Mouse (Mus musculus) brain, embryonic 14.5 days (tissue): ENCODE results near the gene Zfp292.

Experiments used
- CTCF ChIP-seq: fragments of 200-500 bp; IDR thresholded peaks from 2 replicates; pipeline ENCODE4 v1.5.1; 2012; ENCODE audit warnings: inconsistent platforms, mild to moderate bottlenecking, moderate library complexity, borderline replicate concordance; ENCODE audit not compliant: insufficient read depth, insufficient read length; ENCODE audit errors: extremely low read depth
- POLR2A ChIP-seq: fragments of 200-500 bp; IDR thresholded peaks from 2 replicates; pipeline ENCODE4 v1.6.1; 2012; ENCODE audit warnings: mild to moderate bottlenecking, inconsistent platforms, borderline replicate concordance; ENCODE audit not compliant: poor library complexity, insufficient read depth, insufficient read length, severe bottlenecking; ENCODE audit errors: extremely low read depth

GRCm38 (mm10) chr4:34858903-34859302 lies 23.9 kb downstream of the Zfp292 start:
- TF ChIP-seq CTCF (no peak), POLR2A (no peak)
